Mouse (Mus musculus): ENCODE results near the gene Lsm11. TPM values are rescaled to one million over a fixed set of nuclear protein-coding genes. Genes with fewer than 3 reads are reported as not detected.

The Lsm11 gene
- polyA plus RNA-seq (2016; fragmentation: Nextera tagmentation; extraction: Ambion mirVana): 13.1 and 14.3 TPM in 2 replicates

GRCm38 (mm10) chr11:45944643-45945156, at the start of gene Lsm11:
Lsm11 (minus strand) TSS chr11:45944935.
- peak; percentile 91 for ATAC-seq (ENCODE audit: insufficient number of reproducible peaks, low FRiP score)
- 1% methylated on average over 55 of the region's 55 CpGs for WGBS
- peak within 1 kb of the TSS; percentile 72 for H3K27ac ChIP-seq (ENCODE audit: poor library complexity, severe bottlenecking)
- H3K9me3 ChIP-seq (replicated peaks): no peaks in the 10 kb centered on the region
- peak within 1 kb of the TSS; percentile 96 for H3K9ac ChIP-seq
- peaks cover 16% of the 10 kb centered on the region for H3K36me3 ChIP-seq
- H3K27me3 ChIP-seq (replicated peaks): no peaks in the 10 kb centered on the region
- peak within 1 kb of the TSS; percentile 97 for H3K4me3 ChIP-seq
- peaks cover 33% of the 10 kb centered on the region for H3K4me1 ChIP-seq (replicated peaks)
- H3K4me2 ChIP-seq: peak within 1 kb of the TSS; percentile 93

- peak overlapping the region; percentile 62; the same call in 1 of the 2 replicates for H3K9ac ChIP-seq
- peak overlapping the region; percentile 42 for H3K4me3 ChIP-seq
Observed at GRCm38 (mm10) chr11:45992087-45992486, 47.4 kb upstream of the Lsm11 start.

GRCm38 (mm10) chr11:45991604-45992003, 46.9 kb upstream of the Lsm11 start:
- peak; percentile 64 for ATAC-seq (ENCODE audit: insufficient number of reproducible peaks, low FRiP score)
- H3K4me3 ChIP-seq: peak overlapping the region; percentile 42
- H3K27me3 ChIP-seq (replicated peaks): 0 out of 2 replicates have a peak, but pooled peaks cover 5% of the 10 kb centered on the region
- no peaks in the 10 kb centered on the region for H3K9me3 ChIP-seq (replicated peaks)
- H3K4me1 ChIP-seq (replicated peaks): 0 out of 2 replicates have a peak, but pooled peaks cover 8% of the 10 kb centered on the region
- H3K36me3 ChIP-seq: no peaks in the 10 kb centered on the region
- H3K9ac ChIP-seq: peak overlapping the region; percentile 62
- peak overlapping the region; percentile 74 for H3K4me2 ChIP-seq
- WGBS: 4% methylated on average over 16 of the region's 16 CpGs
- no peak overlapping the region for H3K27ac ChIP-seq (ENCODE audit: poor library complexity, severe bottlenecking)

More at GRCm38 (mm10) chr11:45992087-45992486, 47.4 kb upstream of the Lsm11 start:
- Histone ChIP-seq H3K36me3 (no peaks in the 10 kb centered on the region), H3K4me2 (peak overlapping the region; percentile 74), H3K27ac (ENCODE audit: poor library complexity, severe bottlenecking) (no peak overlapping the region), H3K9me3 (replicated peaks) (no peaks in the 10 kb centered on the region), H3K4me1 (replicated peaks) (0 out of 2 replicates have a peak, but pooled peaks cover 8% of the 10 kb centered on the region), H3K27me3 (replicated peaks) (0 out of 2 replicates have a peak, but pooled peaks cover 5% of the 10 kb centered on the region)
- 40% methylated on average over 13 of the region's 13 CpGs for WGBS
- ATAC-seq (ENCODE audit: insufficient number of reproducible peaks, low FRiP score): no peak

- H3K9ac ChIP-seq: peak overlapping the region; percentile 87
- peaks cover 6% of the 10 kb centered on the region; the same call in 1 of the 2 replicates for H3K4me1 ChIP-seq (replicated peaks)
- H3K36me3 ChIP-seq: no peaks in the 10 kb centered on the region
- peak overlapping the region; percentile 68 for H3K4me3 ChIP-seq
- H3K27ac ChIP-seq (ENCODE audit: poor library complexity, severe bottlenecking): 0 out of 2 replicates have a peak overlapping the region, but pooled peaks have one; percentile 8
- H3K27me3 ChIP-seq (replicated peaks): no peaks in the 10 kb centered on the region
- no peak for ATAC-seq (ENCODE audit: insufficient number of reproducible peaks, low FRiP score)
- 40% methylated on average over 19 of the region's 19 CpGs for WGBS
- H3K9me3 ChIP-seq (replicated peaks): peaks cover 5% of the 10 kb centered on the region; the same call in 1 of the 2 replicates
- peak overlapping the region; percentile 79 for H3K4me2 ChIP-seq
Observed at GRCm38 (mm10) chr11:45980893-45981253, 36.1 kb upstream of the Lsm11 start.

- no peaks in the 10 kb centered on the region for H3K36me3 ChIP-seq
- peaks cover 5% of the 10 kb centered on the region; the same call in 1 of the 2 replicates for H3K9me3 ChIP-seq (replicated peaks)
- peaks cover 6% of the 10 kb centered on the region; the same call in 1 of the 2 replicates for H3K4me1 ChIP-seq (replicated peaks)
- no peaks in the 10 kb centered on the region for H3K27me3 ChIP-seq (replicated peaks)
- H3K27ac ChIP-seq (ENCODE audit: poor library complexity, severe bottlenecking): 0 out of 2 replicates have a peak within 1 kb of the TSS, but pooled peaks have one; percentile 8
- peak within 1 kb of the TSS; percentile 87 for H3K9ac ChIP-seq
- peak within 1 kb of the TSS; percentile 79 for H3K4me2 ChIP-seq
- H3K4me3 ChIP-seq: peak within 1 kb of the TSS; percentile 68
- WGBS: 11% methylated on average over 87 of the region's 115 CpGs
- peak; percentile 90 for ATAC-seq (ENCODE audit: insufficient number of reproducible peaks, low FRiP score)
Observed at GRCm38 (mm10) chr11:45979946-45980892, 35.5 kb upstream of the Lsm11 start, which contains the start of gene Sox30. Sox30 (plus strand) TSS chr11:45980310.

- ATAC-seq (ENCODE audit: insufficient number of reproducible peaks, low FRiP score): no peak
- H3K27ac ChIP-seq (ENCODE audit: poor library complexity, severe bottlenecking): no peak overlapping the region
- peaks cover 5% of the 10 kb centered on the region; the same call in 1 of the 2 replicates for H3K9me3 ChIP-seq (replicated peaks)
- 0 out of 2 replicates have a peak, but pooled peaks cover 8% of the 10 kb centered on the region for H3K27me3 ChIP-seq (replicated peaks)
- H3K4me2 ChIP-seq: no peak overlapping the region
- no peak overlapping the region for H3K9ac ChIP-seq
- 73% methylated on average over 3 of the region's 3 CpGs for WGBS
- no peak overlapping the region for H3K4me3 ChIP-seq
- H3K36me3 ChIP-seq: no peaks in the 10 kb centered on the region
- H3K4me1 ChIP-seq (replicated peaks): peaks cover 3% of the 10 kb centered on the region; the same call in 1 of the 2 replicates
Observed at GRCm38 (mm10) chr11:45976061-45976460, 31.3 kb upstream of the Lsm11 start.

GRCm38 (mm10) chr11:45974466-45974865, 29.7 kb upstream of the Lsm11 start:
- Histone ChIP-seq H3K4me2 (no peak overlapping the region), H3K9ac (no peak overlapping the region), H3K27me3 (replicated peaks) (0 out of 2 replicates have a peak, but pooled peaks cover 12% of the 10 kb centered on the region), H3K36me3 (no peaks in the 10 kb centered on the region), H3K4me3 (no peak overlapping the region), H3K27ac (ENCODE audit: poor library complexity, severe bottlenecking) (no peak overlapping the region), H3K4me1 (replicated peaks) (no peaks in the 10 kb centered on the region), H3K9me3 (replicated peaks) (no peaks in the 10 kb centered on the region)
- no peak for ATAC-seq (ENCODE audit: insufficient number of reproducible peaks, low FRiP score)
- WGBS: 79% methylated on average over 8 of the region's 8 CpGs

- H3K9ac ChIP-seq: no peak overlapping the region
- H3K27ac ChIP-seq (ENCODE audit: poor library complexity, severe bottlenecking): no peak overlapping the region
- H3K4me1 ChIP-seq (replicated peaks): no peaks in the 10 kb centered on the region
- no peak for ATAC-seq (ENCODE audit: insufficient number of reproducible peaks, low FRiP score)
- WGBS: 83% methylated on average over 5 of the region's 5 CpGs
- H3K27me3 ChIP-seq (replicated peaks): 0 out of 2 replicates have a peak, but pooled peaks cover 12% of the 10 kb centered on the region
- no peak overlapping the region for H3K4me3 ChIP-seq
- no peaks in the 10 kb centered on the region for H3K9me3 ChIP-seq (replicated peaks)
- H3K36me3 ChIP-seq: no peaks in the 10 kb centered on the region
- no peak overlapping the region for H3K4me2 ChIP-seq
Observed at GRCm38 (mm10) chr11:45973635-45974034, 28.9 kb upstream of the Lsm11 start.

- H3K4me2 ChIP-seq: no peak overlapping the region
- no peaks in the 10 kb centered on the region for H3K4me1 ChIP-seq (replicated peaks)
- H3K9ac ChIP-seq: no peak overlapping the region
- H3K27ac ChIP-seq (ENCODE audit: poor library complexity, severe bottlenecking): no peak overlapping the region
- 85% methylated on average over 3 of the region's 3 CpGs for WGBS
- H3K27me3 ChIP-seq (replicated peaks): 0 out of 2 replicates have a peak, but pooled peaks cover 12% of the 10 kb centered on the region
- no peak for ATAC-seq (ENCODE audit: insufficient number of reproducible peaks, low FRiP score)
- no peaks in the 10 kb centered on the region for H3K36me3 ChIP-seq
- no peak overlapping the region for H3K4me3 ChIP-seq
- no peaks in the 10 kb centered on the region for H3K9me3 ChIP-seq (replicated peaks)
Observed at GRCm38 (mm10) chr11:45968466-45968865, 23.7 kb upstream of the Lsm11 start.

GRCm38 (mm10) chr11:45966896-45967295, 22.2 kb upstream of the Lsm11 start:
- ATAC-seq (ENCODE audit: insufficient number of reproducible peaks, low FRiP score): no peak
- Histone ChIP-seq H3K9me3 (replicated peaks) (no peaks in the 10 kb centered on the region), H3K4me2 (no peak overlapping the region), H3K27ac (ENCODE audit: poor library complexity, severe bottlenecking) (no peak overlapping the region), H3K4me1 (replicated peaks) (no peaks in the 10 kb centered on the region), H3K36me3 (no peaks in the 10 kb centered on the region), H3K4me3 (no peak overlapping the region), H3K27me3 (replicated peaks) (0 out of 2 replicates have a peak, but pooled peaks cover 9% of the 10 kb centered on the region), H3K9ac (no peak overlapping the region)
- 72% methylated on average over 4 of the region's 4 CpGs for WGBS

GRCm38 (mm10) chr11:45960003-45960402, 15.3 kb upstream of the Lsm11 start:
- 75% methylated on average over 5 of the region's 5 CpGs for WGBS
- Histone ChIP-seq H3K36me3 (no peaks in the 10 kb centered on the region), H3K27ac (ENCODE audit: poor library complexity, severe bottlenecking) (no peak overlapping the region), H3K4me2 (no peak overlapping the region), H3K9me3 (replicated peaks) (no peaks in the 10 kb centered on the region), H3K4me3 (no peak overlapping the region), H3K4me1 (replicated peaks) (no peaks in the 10 kb centered on the region), H3K9ac (no peak overlapping the region), H3K27me3 (replicated peaks) (no peaks in the 10 kb centered on the region)
- no peak for ATAC-seq (ENCODE audit: insufficient number of reproducible peaks, low FRiP score)

All from heart, embryonic 12.5 days (tissue).